Mouse (Mus musculus): ENCODE data around the gene Upk1a.

DNA sequence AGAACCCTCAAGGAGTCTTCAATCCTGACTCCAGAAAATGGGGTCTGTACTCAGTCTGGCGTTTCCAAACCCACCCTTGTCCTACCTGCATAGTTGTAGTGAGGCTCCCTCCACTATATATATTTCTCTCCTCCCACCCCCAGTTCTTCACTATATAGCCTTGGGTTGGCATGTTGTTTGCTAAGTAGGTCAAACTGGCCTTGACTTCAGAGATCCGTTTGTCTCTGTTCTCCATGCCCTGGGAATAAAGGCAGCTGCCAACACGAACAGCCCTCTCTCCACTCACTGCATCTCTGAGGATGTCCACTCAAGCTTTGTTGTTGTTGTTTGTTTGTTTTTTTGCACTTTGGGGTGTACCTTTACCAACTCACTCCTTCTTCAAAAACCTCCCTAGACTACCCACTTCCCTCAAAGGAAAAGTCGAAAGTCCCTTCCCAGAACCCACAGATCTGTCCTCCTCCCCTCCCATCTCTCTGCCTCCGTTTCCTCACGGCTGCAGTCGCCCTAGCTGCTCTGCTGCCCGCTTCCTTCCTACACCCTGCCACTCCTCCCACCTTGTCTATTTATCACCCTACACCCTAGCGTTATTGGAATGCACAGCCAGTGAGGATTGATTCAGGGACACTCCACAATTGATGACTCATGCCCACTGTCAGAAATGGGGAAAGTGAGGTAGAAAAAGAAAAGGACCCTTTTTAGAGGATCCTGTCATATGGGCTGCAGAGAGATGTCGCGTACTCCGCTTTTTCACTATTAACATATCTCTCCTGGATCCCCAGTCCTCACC lies 53.8 kb downstream of the Upk1a start:
- no peak for TF ChIP-seq CTCF (IDR thresholded peaks at IDR 0.05)
- no peak for TF ChIP-seq POLR2A (IDR thresholded peaks at IDR 0.05; ENCODE audit: insufficient read depth, low read depth, low read length)
- TF ChIP-seq EP300 (IDR thresholded peaks at IDR 0.05; ENCODE audit: insufficient read depth, low read depth, low read length) = no peak

Data from heart, adult 2 months (tissue).